Mouse (Mus musculus) fat pad, adult 2 months (tissue): ENCODE results near the gene Foxo4.

Source experiments
- DNase-seq: peaks from one replicate; pipeline ENCODE4 v3.0.0-alpha.2; 2011; ENCODE audit warnings: low read depth, low spot score; ENCODE audit errors: extremely low read depth

The Foxo4 gene

GRCm38 (mm10) chrX:101289037-101289436 is 34.7 kb downstream of the Foxo4 start:
- DNase-seq = no peak

DNA sequence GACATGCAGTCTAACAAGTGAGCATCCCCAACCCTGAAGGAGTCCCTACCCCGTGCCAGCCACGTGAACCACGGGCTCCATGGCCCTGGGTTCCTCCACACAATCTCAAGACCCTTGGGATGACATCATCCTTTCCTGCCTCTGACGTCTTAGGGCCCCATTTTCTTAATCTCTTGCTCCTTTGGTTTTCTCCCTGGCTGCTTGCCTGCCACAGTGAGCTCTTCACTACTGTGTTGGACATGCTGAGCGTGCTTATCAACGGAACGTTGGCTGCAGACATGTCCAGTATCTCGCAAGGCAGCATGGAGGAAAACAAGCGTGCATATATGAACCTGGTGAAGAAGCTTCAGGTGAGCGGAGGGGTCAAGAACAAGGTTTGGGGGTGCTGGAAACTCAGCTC is 35.8 kb downstream of the Foxo4 start:
- DNase-seq = no peak

- DNase-seq = no peak
Observed at GRCm38 (mm10) chrX:101299055-101299454, 44.7 kb downstream of the Foxo4 start, which contains the start of gene Nlgn3. TSS of gene Nlgn3 (plus strand) at chrX:101299168.

GRCm38 (mm10) chrX:101299473-101300426 is 45.4 kb downstream of the Foxo4 start:
- no peak for DNase-seq

DNA sequence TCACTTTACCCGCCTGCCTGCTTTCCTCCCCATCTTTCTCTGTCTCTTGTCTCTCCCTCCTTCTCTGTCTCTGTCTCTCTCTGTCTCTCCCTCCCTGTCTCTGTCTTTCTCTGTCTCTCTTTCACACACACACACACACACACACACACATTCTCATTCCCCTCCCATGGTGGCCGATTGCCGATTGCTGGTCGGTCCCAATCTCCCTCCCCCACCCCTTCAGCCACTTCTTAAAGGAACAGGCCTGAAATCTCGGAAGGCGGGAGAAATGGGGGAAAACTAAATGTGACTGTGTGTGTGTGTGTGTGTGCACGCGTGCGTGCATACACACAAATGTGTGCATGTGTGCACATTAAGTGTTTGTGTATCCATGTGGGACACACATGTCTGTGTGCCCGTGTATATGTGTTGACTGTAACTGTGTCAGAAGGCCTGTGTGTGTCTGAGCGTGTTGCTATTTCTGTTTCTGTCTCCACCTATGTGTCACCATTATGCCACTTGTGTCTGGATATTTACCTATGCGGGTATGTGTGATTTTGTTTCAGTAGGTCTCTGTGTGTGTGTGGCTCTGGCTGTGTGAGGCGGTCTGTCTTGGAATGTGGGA is 46.2 kb downstream of the Foxo4 start:
- no peak for DNase-seq

DNA sequence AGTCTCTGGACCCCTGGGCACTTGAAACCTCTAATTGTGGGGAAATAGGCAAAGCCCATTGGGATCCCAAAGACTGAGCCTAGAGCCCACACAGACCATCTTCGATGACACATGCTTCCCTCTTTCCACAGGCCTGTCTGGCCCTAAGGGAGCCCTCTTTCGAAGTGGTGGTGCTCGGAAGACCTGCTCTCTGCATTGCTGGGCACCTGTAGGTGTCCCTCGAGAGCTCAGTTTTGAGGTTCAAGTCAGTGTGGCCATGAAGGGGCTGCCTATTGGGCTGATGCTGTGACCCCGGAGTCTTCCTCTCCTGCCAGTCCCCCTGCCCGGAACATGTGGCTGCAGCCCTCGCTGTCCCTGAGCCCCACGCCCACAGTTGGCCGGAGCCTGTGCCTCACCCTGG is 47.3 kb downstream of the Foxo4 start:
- DNase-seq = no peak

- DNase-seq = no peak
Observed at GRCm38 (mm10) chrX:101304646-101305045, 50.3 kb downstream of the Foxo4 start.

DNA sequence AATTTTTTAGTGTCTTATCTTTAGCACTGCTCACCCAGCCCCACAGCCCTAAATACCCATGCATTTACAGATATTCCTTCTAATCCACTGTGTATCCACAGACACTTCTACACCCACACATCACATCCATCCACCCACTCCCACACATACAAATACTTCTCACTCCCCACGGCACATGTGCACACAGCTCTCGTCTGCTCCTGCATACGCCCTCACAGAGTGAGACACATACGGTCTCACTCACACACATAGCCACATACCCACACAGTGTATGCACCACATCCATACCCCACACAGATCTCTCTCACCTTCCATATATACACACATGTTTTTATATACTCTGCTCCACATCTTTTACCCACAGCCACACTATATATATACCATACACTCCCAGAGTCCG is 55.0 kb downstream of the Foxo4 start:
- no peak for DNase-seq
